Mouse (Mus musculus) erythroid progenitor cell, adult 5-6 weeks (primary cell): ENCODE data around the gene Cmtm2b. TPM values are rescaled to one million over a fixed set of nuclear protein-coding genes. Genes with fewer than 3 reads are reported as not detected.

Source experiments
- ATAC-seq: replicated peaks from 2 replicates; pipeline ENCODE4 v1.8.0; 2016; ENCODE audit warnings: moderate number of reproducible peaks, mild to moderate bottlenecking, moderate TSS enrichment, inconsistent platforms; ENCODE audit not compliant: poor library complexity, low FRiP score, severe bottlenecking
- total RNA-seq, 2 experiments: library from RNA; stranded (forward) in 1 of 2; stranded (reverse) in 1 of 2; fragments of 150-400 nt in 1 of 2; fragments of 186-747, 209-891 nt in 1 of 2; gene quantifications; 2 replicates each; pipeline versions ENCODE4 v1.2.3 to v1.2.4; 2015 to 2017; ENCODE audit warnings: low replicate concordance in 2 of 2

The Cmtm2b gene
- total RNA-seq, 2 experiments from 2014 or later: not detected

- ATAC-seq: no peak
Measured at GRCm38 (mm10) chr8:104341106-104341561, 19.1 kb downstream of the Cmtm2b start.

- no peak for ATAC-seq
Measured at GRCm38 (mm10) chr8:104341678-104342077, 19.6 kb downstream of the Cmtm2b start.

DNA sequence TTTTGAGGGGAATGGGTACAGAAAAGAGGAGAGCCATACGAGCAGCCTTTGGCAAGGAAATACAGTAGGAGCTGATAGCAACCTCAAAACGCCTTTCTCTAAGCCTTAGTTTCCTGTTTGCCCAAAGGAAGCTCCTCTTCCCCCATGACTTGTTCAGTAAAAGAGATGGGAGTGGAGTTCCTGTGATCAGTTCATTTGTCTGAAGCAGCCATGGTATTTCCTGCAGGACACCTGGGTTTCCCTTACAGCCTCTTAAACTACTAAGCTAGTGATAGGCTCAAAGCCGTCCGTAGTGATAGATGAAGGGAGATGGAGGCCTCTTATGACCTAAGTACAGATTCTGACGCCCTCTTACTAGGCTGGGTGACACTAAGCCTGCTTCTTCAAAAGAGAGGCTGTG lies 20.4 kb downstream of the Cmtm2b start:
- no peak for ATAC-seq

- peak; percentile 76 for ATAC-seq
Measured at GRCm38 (mm10) chr8:104343957-104344356, 21.9 kb downstream of the Cmtm2b start.

- ATAC-seq: no peak
Measured at GRCm38 (mm10) chr8:104344622-104345021, 22.6 kb downstream of the Cmtm2b start.

DNA sequence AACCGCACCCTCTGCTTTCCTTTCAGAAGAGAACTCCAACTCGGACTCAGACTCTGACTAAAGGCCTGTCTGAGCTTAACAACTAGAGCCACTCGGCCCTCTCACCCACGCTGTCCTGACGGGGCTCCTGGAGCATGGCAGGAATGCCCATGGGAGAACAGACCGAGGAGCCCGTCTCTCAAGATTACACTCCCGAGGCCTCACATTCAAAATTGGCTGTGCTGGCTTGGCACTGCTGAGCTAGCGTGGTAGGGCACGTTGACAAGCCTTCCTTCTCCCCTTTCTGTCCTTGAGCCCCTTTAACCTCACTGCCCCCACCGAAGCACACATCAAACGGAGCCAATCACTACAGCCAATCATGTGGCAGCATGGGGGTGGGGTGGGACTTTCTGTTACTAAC lies 24.7 kb downstream of the Cmtm2b start:
- no peak for ATAC-seq

GRCm38 (mm10) chr8:104348971-104349370 lies 26.9 kb downstream of the Cmtm2b start:
- no peak for ATAC-seq

GRCm38 (mm10) chr8:104350047-104350446 lies 28.0 kb downstream of the Cmtm2b start:
- no peak for ATAC-seq

- ATAC-seq: no peak
Measured at GRCm38 (mm10) chr8:104353186-104353585, 31.2 kb downstream of the Cmtm2b start.

DNA sequence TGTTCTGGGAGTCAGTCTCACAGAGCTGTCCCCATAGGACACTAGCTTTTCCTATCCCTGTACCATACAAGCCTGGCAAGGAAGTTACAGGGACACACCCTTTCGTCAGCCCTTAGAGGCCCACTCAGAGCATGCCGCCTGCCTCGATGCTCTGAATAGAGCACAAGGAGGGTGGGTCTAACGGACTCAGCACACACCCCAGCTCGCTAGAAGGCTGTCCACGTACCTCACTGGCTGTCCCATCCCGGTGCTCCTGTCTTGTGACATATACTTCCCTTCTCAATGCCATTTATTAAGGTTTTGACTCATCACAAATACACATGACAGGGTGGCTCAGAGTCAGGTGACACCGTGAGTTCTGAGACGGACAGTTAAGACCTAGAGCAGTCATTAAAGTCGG lies 32.5 kb downstream of the Cmtm2b start:
- ATAC-seq: no peak

DNA sequence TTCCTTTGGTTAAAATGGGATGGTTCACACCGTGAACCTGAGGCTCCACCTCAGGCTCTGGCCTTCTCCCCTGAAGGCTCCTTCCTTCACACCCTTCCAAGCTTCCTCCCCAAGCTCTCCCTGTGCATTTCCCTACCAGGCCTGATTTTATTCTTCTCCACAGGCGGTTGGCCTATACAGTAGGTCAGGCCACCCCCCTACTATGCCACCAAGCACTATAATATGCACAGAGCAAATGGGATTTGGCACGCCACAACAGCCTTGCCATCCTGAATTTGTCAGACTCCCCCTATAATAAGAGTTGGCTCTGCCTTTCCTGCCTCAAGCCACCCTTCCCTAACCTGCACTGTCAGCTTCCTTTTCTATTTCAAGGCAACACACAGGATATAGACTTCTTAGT lies 36.6 kb downstream of the Cmtm2b start:
- ATAC-seq: no peak

DNA sequence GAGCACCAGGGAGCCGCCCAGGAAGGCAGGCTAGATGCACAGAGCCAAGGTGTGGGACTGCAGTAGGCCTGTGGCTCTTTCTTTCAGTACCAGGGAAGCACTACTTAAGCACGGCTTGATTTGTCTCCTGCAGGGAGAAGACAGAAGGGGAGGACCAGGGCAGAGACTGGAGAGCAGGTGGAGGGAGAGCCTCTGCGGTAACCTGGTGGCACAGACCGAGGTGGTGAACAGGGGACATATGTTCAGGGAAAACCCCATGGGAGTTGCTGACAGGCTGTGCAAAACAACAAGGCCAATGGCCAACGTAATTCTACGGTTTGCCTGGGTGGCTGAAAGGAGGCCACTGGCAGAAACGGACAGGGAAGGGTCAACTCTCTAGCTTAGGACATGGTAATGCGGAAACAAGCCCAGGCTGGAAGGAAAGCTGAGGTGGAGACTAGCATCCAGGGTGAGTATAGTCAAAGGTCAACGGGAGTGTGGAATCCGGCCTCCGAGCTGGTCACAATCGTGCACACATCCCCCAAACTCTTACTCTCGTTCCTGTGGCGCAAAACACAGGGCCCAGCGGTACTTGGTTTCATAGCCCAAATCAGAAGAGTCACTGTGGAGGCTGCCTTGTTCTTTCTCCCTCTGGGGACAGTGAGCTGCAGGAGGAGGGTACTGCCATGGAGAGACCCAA lies 37.9 kb downstream of the Cmtm2b start:
- ATAC-seq: no peak

GRCm38 (mm10) chr8:104365695-104366094 lies 43.7 kb downstream of the Cmtm2b start:
- no peak for ATAC-seq

DNA sequence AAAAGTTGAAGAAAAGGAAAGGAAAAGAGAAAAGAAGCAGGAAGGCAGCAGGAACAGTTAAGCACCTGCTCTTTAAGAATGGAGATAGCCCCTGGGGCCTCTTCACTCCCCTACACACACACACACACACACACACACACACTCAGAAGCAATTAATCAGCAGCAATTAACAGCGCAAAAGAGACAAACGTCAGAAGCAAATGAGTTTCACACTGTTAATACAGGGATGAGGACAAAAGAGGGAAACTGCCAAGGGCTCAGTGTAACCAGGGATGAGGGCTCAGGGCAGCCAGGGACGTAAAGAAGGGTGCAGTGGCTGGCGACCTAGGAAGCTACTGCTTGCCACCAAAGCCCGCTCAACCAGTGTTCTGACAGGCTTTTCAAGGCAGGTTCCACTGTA lies 45.4 kb downstream of the Cmtm2b start:
- no peak for ATAC-seq

DNA sequence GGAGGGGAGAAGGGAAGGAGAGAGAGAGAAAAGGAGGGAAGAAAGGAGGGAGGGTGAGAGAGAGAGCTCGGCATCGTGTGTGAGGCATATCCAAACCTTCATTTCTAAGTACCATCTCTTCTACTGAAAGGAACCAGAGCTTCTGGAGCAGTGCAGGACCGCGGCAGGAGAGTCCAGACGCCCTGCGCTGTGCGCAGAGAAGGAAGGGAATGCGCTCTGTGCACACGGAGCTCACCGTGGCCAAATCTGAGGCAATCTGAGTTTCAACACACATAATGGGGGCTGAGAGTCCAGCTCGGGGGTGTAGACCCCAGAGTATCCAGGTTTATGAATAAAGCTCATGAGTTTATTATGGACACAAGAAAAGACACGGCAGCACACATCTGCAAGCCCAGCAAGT lies 47.6 kb downstream of the Cmtm2b start:
- ATAC-seq: no peak

GRCm38 (mm10) chr8:104370071-104370470 lies 48.0 kb downstream of the Cmtm2b start:
- no peak for ATAC-seq

GRCm38 (mm10) chr8:104371121-104371520 lies 49.1 kb downstream of the Cmtm2b start:
- ATAC-seq: no peak

DNA sequence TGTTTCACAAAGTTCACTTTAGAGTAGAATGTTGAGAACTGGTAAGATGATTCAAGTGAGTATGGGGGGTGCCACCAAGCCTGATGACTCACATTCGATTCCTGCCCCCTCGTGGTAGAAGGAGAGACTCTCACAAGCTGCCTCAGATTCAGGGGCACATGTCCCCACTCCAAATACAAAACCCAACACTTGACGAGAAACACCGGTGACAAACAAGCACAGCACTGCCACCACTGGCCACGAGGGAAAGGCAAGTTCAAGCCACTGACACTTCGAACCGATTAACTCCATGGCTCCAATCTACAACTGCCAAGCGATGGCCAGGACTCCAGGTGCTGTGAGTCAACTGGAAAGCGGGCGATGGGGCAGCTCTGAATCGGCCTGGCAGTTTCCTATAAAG lies 51.7 kb downstream of the Cmtm2b start:
- ATAC-seq: no peak

DNA sequence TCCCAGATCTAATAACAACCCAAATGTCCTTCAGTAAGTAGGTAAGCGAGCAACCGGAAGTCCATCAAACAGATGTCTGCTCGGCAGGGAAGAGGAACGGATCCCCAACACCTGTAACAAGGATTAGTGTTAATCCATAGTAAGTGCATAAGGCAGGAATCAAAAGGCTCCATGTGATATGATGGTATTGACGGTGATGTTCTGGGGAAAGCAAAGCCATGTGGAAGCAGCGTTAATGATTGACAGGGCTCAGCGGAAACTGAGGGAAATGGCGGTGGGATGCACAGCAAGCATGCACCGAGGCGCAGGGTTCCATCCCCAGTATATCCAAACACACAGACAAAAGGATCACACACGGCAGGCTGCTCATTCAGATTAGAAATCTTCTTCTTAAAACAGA lies 52.2 kb downstream of the Cmtm2b start:
- no peak for ATAC-seq

- no peak for ATAC-seq
Measured at GRCm38 (mm10) chr8:104374864-104375846, 53.1 kb downstream of the Cmtm2b start.

DNA sequence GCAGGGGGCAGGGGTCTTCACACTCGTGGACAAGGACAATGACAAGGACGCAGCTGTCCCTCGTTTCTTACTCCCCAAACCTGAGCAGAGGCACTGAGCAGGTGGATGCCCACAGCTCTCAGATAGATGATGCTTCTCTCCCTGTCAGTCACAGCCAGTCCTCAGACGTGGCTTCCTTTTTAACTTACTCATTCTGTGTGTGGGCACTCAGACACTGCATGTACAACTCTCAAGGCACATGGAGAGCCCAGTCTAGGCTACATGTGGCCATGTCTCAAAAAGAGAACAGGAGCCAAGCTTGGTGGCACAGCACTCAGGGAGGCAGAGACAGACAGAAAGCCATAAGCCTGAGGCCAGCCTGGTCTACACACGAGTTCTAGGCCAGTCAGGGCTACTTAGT lies 53.9 kb downstream of the Cmtm2b start:
- no peak for ATAC-seq
